Mouse (Mus musculus) CH12.LX (cell line): Measurements from ENCODE around the gene Ash1l. TPM values are rescaled to one million over a fixed set of nuclear protein-coding genes. Genes with fewer than 3 reads are reported as not detected.

Source experiments
- DNase-seq: peaks from one replicate; pipeline ENCODE4 v3.0.0-alpha.2; 2013; ENCODE audit errors: extremely low read depth
- H3K27ac ChIP-seq: 2 replicates; pipeline ENCODE4 v1.5.1; 2012; ENCODE audit warnings: low read depth, mild to moderate bottlenecking, control low read depth, moderate library complexity; ENCODE audit not compliant: insufficient read depth
- H3K27me3 ChIP-seq: replicated peaks from 2 replicates; pipeline ENCODE3; 2012; ENCODE audit warnings: inconsistent platforms
- H3K36me3 ChIP-seq, 2 experiments: replicated peaks in 1 of 2; 2 replicates each; pipeline versions ENCODE3 to v1.6.1; 2012; ENCODE audit warnings: inconsistent platforms in 1 of 2, low read length in 1 of 2, mild to moderate bottlenecking in 1 of 2, mixed read lengths in 1 of 2, moderate library complexity in 1 of 2; ENCODE audit not compliant: control insufficient read depth in 1 of 2, insufficient read depth in 1 of 2
- H3K4me1 ChIP-seq, 2 experiments: 2 replicates each; pipeline ENCODE4 v1.6.1; 2012; ENCODE audit warnings: inconsistent platforms in 1 of 2, moderate library complexity in 1 of 2; ENCODE audit not compliant: insufficient read depth in 2 of 2, control insufficient read depth in 1 of 2
- H3K4me2 ChIP-seq: 2 replicates; pipeline ENCODE4 v1.6.1; 2012; ENCODE audit warnings: low read depth, mild to moderate bottlenecking, control low read depth; ENCODE audit not compliant: poor library complexity, insufficient read depth, severe bottlenecking
- H3K4me3 ChIP-seq, 3 experiments: fragments of 150-350 bp in 1 of 3; sonication (generic) in 1 of 3; replicated peaks in 1 of 3; 2 replicates each; pipeline versions ENCODE3 to v1.5.1; 2011 to 2012; ENCODE audit warnings: low read depth in 2 of 3, low read length in 2 of 3, mild to moderate bottlenecking in 2 of 3, moderate library complexity in 2 of 3, control low read depth in 1 of 3, improper control_type of control experiment in 1 of 3, inconsistent platforms in 1 of 3, mixed read lengths in 1 of 3; ENCODE audit not compliant: poor library complexity in 1 of 3
- H3K79me2 ChIP-seq: replicated peaks from 2 replicates; pipeline ENCODE4 v1.6.1; 2012; ENCODE audit warnings: mild to moderate bottlenecking, moderate library complexity; ENCODE audit not compliant: control insufficient read depth, poor library complexity, insufficient read depth, severe bottlenecking; ENCODE audit errors: extremely low read depth
- H3K9ac ChIP-seq: 2 replicates; pipeline ENCODE4 v1.6.1; 2012; ENCODE audit warnings: low read depth, mild to moderate bottlenecking, control low read depth, moderate library complexity; ENCODE audit not compliant: insufficient read depth
- H3K9me3 ChIP-seq: replicated peaks from 2 replicates; pipeline ENCODE3; 2012; ENCODE audit warnings: low read length, inconsistent platforms, mixed read lengths
- BHLHE40 ChIP-seq: IDR thresholded peaks from 2 replicates; pipeline ENCODE4 v1.6.1; 2011; ENCODE audit warnings: mild to moderate bottlenecking, low read depth, low read length, improper control_type of control experiment
- CHD1 ChIP-seq: IDR thresholded peaks from 2 replicates; pipeline ENCODE4 v1.6.1; 2012; ENCODE audit warnings: low read depth, low read length, improper control_type of control experiment, inconsistent platforms
- CHD2 ChIP-seq: IDR thresholded peaks from 2 replicates; pipeline ENCODE4 v1.6.1; 2011; ENCODE audit warnings: low read length, improper control_type of control experiment
- CTCF ChIP-seq, 2 experiments: IDR thresholded peaks in 1 of 2; conservative IDR thresholded peaks in 1 of 2; 2 replicates each; pipeline ENCODE4 v1.5.1; 2011 to 2012; ENCODE audit warnings: low read depth in 2 of 2, low read length in 2 of 2, improper control_type of control experiment in 1 of 2, inconsistent platforms in 1 of 2, mild to moderate bottlenecking in 1 of 2, moderate library complexity in 1 of 2
- E2F4 ChIP-seq: IDR thresholded peaks from 2 replicates; pipeline ENCODE4 v1.6.1; 2011; ENCODE audit warnings: low read depth, low read length, improper control_type of control experiment; ENCODE audit not compliant: insufficient replicate concordance
- ELF1 ChIP-seq: IDR thresholded peaks from 2 replicates; pipeline ENCODE4 v1.6.1; 2014; ENCODE audit warnings: low read depth, mild to moderate bottlenecking, inconsistent platforms, low read length, improper control_type of control experiment
- EP300 ChIP-seq: IDR thresholded peaks from 2 replicates; pipeline ENCODE4 v1.6.1; 2011; ENCODE audit warnings: low read length, improper control_type of control experiment
- ETS1 ChIP-seq: conservative IDR thresholded peaks from 2 replicates; pipeline ENCODE4 v1.6.1; 2012; ENCODE audit warnings: low read depth, mild to moderate bottlenecking, inconsistent platforms, low read length, improper control_type of control experiment, moderate library complexity
- GABPA ChIP-seq: IDR thresholded peaks from 2 replicates; pipeline ENCODE4 v1.6.1; 2012; ENCODE audit warnings: low read depth, low read length, improper control_type of control experiment, inconsistent platforms; ENCODE audit not compliant: insufficient replicate concordance
- IRF4 ChIP-seq: IDR thresholded peaks from 2 replicates; pipeline ENCODE4 v1.6.1; 2014; ENCODE audit warnings: low read depth, mild to moderate bottlenecking, inconsistent platforms, low read length, improper control_type of control experiment
- JUN ChIP-seq: IDR thresholded peaks from 2 replicates; pipeline ENCODE4 v1.6.1; 2011; ENCODE audit warnings: low read depth, mild to moderate bottlenecking, low read length, improper control_type of control experiment, moderate library complexity; ENCODE audit not compliant: insufficient read depth
- JUND ChIP-seq: conservative IDR thresholded peaks from 2 replicates; pipeline ENCODE4 v1.6.1; 2011; ENCODE audit warnings: low read depth, low read length, improper control_type of control experiment
- KAT2A ChIP-seq: IDR thresholded peaks from 2 replicates; pipeline ENCODE4 v1.6.1; 2012; ENCODE audit warnings: low read length, improper control_type of control experiment, inconsistent platforms; ENCODE audit not compliant: insufficient replicate concordance
- MAFK ChIP-seq: IDR thresholded peaks from 2 replicates; pipeline ENCODE4 v1.6.1; 2011; ENCODE audit warnings: low read length, improper control_type of control experiment; ENCODE audit not compliant: insufficient replicate concordance
- MAX ChIP-seq: IDR thresholded peaks from 2 replicates; pipeline ENCODE4 v1.6.1; 2011; ENCODE audit warnings: low read length, improper control_type of control experiment
- MAZ ChIP-seq: IDR thresholded peaks from 2 replicates; pipeline ENCODE4 v1.6.1; 2012; ENCODE audit warnings: low read depth, mild to moderate bottlenecking, inconsistent platforms, low read length, improper control_type of control experiment, moderate library complexity
- MEF2A ChIP-seq: IDR thresholded peaks from 2 replicates; pipeline ENCODE4 v1.6.1; 2014; ENCODE audit warnings: low read depth, mild to moderate bottlenecking, inconsistent platforms, low read length, improper control_type of control experiment, borderline replicate concordance
- MXI1 ChIP-seq: IDR thresholded peaks from 2 replicates; pipeline ENCODE4 v1.6.1; 2011; ENCODE audit warnings: mild to moderate bottlenecking, low read depth, low read length, improper control_type of control experiment
- MYC ChIP-seq: IDR thresholded peaks from 2 replicates; pipeline ENCODE4 v1.6.1; 2011; ENCODE audit warnings: low read depth, mild to moderate bottlenecking, improper control_type of control experiment, low read length
- NELFE ChIP-seq: IDR thresholded peaks from 2 replicates; pipeline ENCODE4 v1.6.1; 2011; ENCODE audit warnings: low read depth, low read length, improper control_type of control experiment
- NRF1 ChIP-seq: IDR thresholded peaks from 2 replicates; pipeline ENCODE4 v1.6.1; 2014; ENCODE audit warnings: low read depth, mild to moderate bottlenecking, inconsistent platforms, low read length, improper control_type of control experiment, moderate library complexity
- PAX5 ChIP-seq: IDR thresholded peaks from 2 replicates; pipeline ENCODE4 v1.6.1; 2012; ENCODE audit warnings: low read length, inconsistent platforms, mixed read lengths
- POLR2A ChIP-seq: IDR thresholded peaks from 2 replicates; pipeline ENCODE4 v1.6.1; 2011; ENCODE audit warnings: low read depth, mild to moderate bottlenecking, improper control_type of control experiment, low read length
- POLR2AphosphoS2 ChIP-seq: IDR thresholded peaks from 2 replicates; pipeline ENCODE4 v1.6.1; 2011; ENCODE audit warnings: low read depth, low read length, improper control_type of control experiment
- RAD21 ChIP-seq: IDR thresholded peaks from 2 replicates; pipeline ENCODE4 v1.6.1; 2011; ENCODE audit warnings: low read depth, mild to moderate bottlenecking, low read length, improper control_type of control experiment, moderate library complexity
- RCOR1 ChIP-seq: conservative IDR thresholded peaks from 2 replicates; pipeline ENCODE4 v1.6.1; 2012; ENCODE audit warnings: low read depth, mild to moderate bottlenecking, inconsistent platforms, low read length, improper control_type of control experiment
- SMC3 ChIP-seq: IDR thresholded peaks from 2 replicates; pipeline ENCODE4 v1.6.1; 2011; ENCODE audit warnings: low read depth, low read length, improper control_type of control experiment
- TBP ChIP-seq: conservative IDR thresholded peaks from 2 replicates; pipeline ENCODE4 v1.6.1; 2011; ENCODE audit warnings: low read depth, low read length, improper control_type of control experiment
- TCF12 ChIP-seq: IDR thresholded peaks from 2 replicates; pipeline ENCODE4 v1.6.1; 2014; ENCODE audit warnings: low read depth, mild to moderate bottlenecking, inconsistent platforms, low read length, improper control_type of control experiment
- UBTF ChIP-seq: IDR thresholded peaks from 2 replicates; pipeline ENCODE4 v1.6.1; 2012; ENCODE audit warnings: low read depth, mild to moderate bottlenecking, inconsistent platforms, low read length, improper control_type of control experiment, moderate library complexity
- USF1 ChIP-seq: IDR thresholded peaks from 2 replicates; pipeline ENCODE4 v1.6.1; 2014; ENCODE audit warnings: low read depth, mild to moderate bottlenecking, inconsistent platforms, low read length, improper control_type of control experiment
- USF2 ChIP-seq: conservative IDR thresholded peaks from 2 replicates; pipeline ENCODE4 v1.6.1; 2011; ENCODE audit warnings: low read depth, low read length, improper control_type of control experiment
- ZC3H11A ChIP-seq: IDR thresholded peaks from 2 replicates; pipeline ENCODE4 v1.6.1; 2012; ENCODE audit warnings: low read depth, mild to moderate bottlenecking, inconsistent platforms, low read length, improper control_type of control experiment
- ZKSCAN1 ChIP-seq: IDR thresholded peaks from 2 replicates; pipeline ENCODE4 v1.6.1; 2012; ENCODE audit warnings: low read depth, inconsistent platforms, low read length, improper control_type of control experiment, borderline replicate concordance
- ZMIZ1 ChIP-seq: IDR thresholded peaks from 2 replicates; pipeline ENCODE4 v1.6.1; 2012; ENCODE audit warnings: low read depth, mild to moderate bottlenecking, inconsistent platforms, low read length, improper control_type of control experiment
- ZNF384 ChIP-seq: IDR thresholded peaks from 2 replicates; pipeline ENCODE4 v1.6.1; 2012; ENCODE audit warnings: low read depth, low read length, improper control_type of control experiment, inconsistent platforms
- dilution Hi-C: fragments of 300-500 bp; cut with MboI; formaldehyde crosslinking; loops from 2 replicates; pipeline ENCODE4 v1.14.3; 2020; ENCODE audit warnings: low sequenced_read_pairs; ENCODE audit not compliant: extremely low pct_unique_long_range_greater_than_20kb, extremely low pct_ligation_motif_present
- in situ Hi-C: fragments of 300-500 bp; cut with MboI; formaldehyde crosslinking; loops from 3 replicates; pipeline ENCODE4 v1.14.3; 2019; ENCODE audit warnings: low sequenced_read_pairs, low pct_ligation_motif_present, low pct_unique_long_range_greater_than_20kb, mixed read lengths
- polyA plus RNA-seq: library from polyadenylated mRNA; unstranded; fragments of >175 nt; gene quantifications from 2 replicates; pipeline ENCODE4 v1.2.1, GENCODE M21; 2012; ENCODE audit warnings: low read depth; ENCODE audit not compliant: insufficient read length
- total RNA-seq, 2 experiments: library from RNA; depleted of rRNA; stranded (reverse); fragments of 300-350 nt in 1 of 2; fragments of >200 nt in 1 of 2; gene quantifications; 2 replicates each; pipeline ENCODE4 v1.2.3; 2012 to 2014

The Ash1l gene
- total and polyA plus RNA-seq, 3 experiments: 2.9 to 9.7 (median 5.8) TPM

DNA sequence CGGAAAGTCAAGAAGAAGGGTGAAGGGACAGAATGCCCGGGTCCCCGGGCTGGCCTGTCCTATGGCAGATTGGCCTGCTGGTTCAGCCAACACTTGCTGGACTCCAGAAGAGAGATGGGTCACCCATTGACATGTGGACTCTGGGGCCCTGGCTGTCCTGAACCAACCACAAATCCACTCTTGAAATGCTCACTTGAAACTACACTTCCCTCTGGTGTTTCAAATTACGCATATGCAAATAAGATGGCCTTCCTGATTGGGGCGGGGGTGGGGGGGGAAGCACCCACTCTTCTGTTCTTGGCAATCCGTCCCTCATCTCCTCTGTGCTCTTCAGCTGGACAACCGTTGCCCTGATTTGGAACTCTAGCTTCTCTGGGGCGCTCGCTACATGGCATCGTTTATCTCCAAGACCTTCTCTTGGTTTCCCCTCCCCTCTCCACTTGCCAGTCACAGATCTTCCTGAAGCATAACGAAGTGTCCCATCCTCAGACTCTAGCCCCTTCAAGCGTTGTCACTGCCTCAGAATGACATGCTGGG lies 134.3 kb downstream of the Ash1l start (continued):
- no peak; the same call in 1 of the 2 replicates for TF ChIP-seq POLR2A
- TF ChIP-seq MYC: peak; percentile 46; the same call in 1 of the 2 replicates
- 0 out of 2 replicates have a peak, but pooled peaks have one; percentile 15 for TF ChIP-seq MAZ
- peak; percentile 26 for TF ChIP-seq ELF1

DNA sequence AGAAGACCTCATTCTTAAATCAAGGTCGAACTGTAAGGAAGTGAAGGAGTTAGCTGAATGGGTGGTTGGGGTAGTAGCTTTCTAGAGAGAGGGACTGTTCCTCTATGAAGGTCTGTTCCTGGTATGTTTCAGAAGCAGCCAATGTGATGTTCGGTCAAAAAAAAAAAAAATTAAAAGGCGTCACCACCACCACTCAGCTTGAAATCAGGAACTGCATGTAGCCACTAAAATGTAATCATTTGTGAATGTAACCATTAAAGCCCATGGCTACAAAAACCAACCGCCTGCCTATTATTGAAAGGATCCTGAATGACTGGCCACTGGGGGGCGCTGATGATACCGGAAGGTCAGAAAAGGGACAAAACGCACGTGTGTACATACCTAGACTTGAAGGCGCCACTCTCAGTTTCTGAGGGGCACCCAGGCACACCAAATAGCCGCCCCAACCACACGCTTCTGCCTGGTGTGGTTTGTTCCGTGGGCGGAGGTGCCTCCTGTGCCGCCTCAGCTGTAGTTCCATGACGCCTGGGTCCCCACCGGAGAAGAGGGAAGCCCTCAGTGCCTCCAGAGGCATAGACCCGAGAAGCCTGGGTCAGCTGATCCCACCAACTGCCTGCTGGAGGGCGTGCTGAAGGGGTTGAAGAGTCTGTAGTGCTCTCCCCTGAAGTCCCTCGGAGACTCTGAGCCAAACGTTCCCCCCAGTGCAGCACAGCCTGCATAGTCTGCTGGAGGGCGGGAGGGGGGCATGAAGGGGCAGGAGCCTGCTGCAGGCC lies 137.1 kb downstream of the Ash1l start:
- dilution Hi-C loops (no loop called here), in situ Hi-C loops (no loop called here)
- peaks cover 0 to 8% of the 10 kb centered on the region in 2 experiments for H3K36me3 ChIP-seq
- no peaks in the 10 kb centered on the region for H3K79me2 ChIP-seq
- peak overlapping the region; percentile 67 for H3K4me2 ChIP-seq
- no peak overlapping the region for H3K9ac ChIP-seq
- H3K27me3 ChIP-seq: peaks cover 2% of the 10 kb centered on the region
- peak overlapping the region in 1 of 3 experiments; percentile 1 for H3K4me3 ChIP-seq
- peak overlapping the region; percentile 26; the same call in 1 of the 2 replicates for H3K27ac ChIP-seq
- peak; percentile 91 for DNase-seq
- peaks cover 32 to 73% of the 10 kb centered on the region in 2 experiments for H3K4me1 ChIP-seq
- no peaks in the 10 kb centered on the region for H3K9me3 ChIP-seq
- TF ChIP-seq MXI1: peak; percentile 98
- no peak for TF ChIP-seq PAX5
- no peak for TF ChIP-seq E2F4
- no peak for TF ChIP-seq USF1
- no peak for TF ChIP-seq TBP
- no peak for TF ChIP-seq ZKSCAN1
- TF ChIP-seq CHD1: no peak
- TF ChIP-seq MEF2A: peak; percentile 72
- no peak for TF ChIP-seq CHD2
- TF ChIP-seq NELFE: no peak
- TF ChIP-seq IRF4: peak; percentile 74
- TF ChIP-seq MAZ: peak; percentile 57; the same call in 1 of the 2 replicates
- TF ChIP-seq RAD21: peak; percentile 25
- TF ChIP-seq CTCF (conservative IDR thresholded peaks at IDR 0.05 in 1 of 2, IDR thresholded peaks at IDR 0.05 in 1 of 2; ENCODE audit: low read depth in 2 of 2, low read length in 2 of 2): peak; percentile 45 to 90; a peak in 3 of 4 replicates
- TF ChIP-seq GABPA: no peak
- TF ChIP-seq TCF12: peak; percentile 64
- peak; percentile 52 for TF ChIP-seq ZNF384
- peak; percentile 99 for TF ChIP-seq BHLHE40
- peak; percentile 86 for TF ChIP-seq ETS1
- peak; percentile 40 for TF ChIP-seq SMC3
- TF ChIP-seq EP300: no peak
- no peak for TF ChIP-seq ZMIZ1
- TF ChIP-seq USF2: no peak
- no peak for TF ChIP-seq JUN
- TF ChIP-seq MAFK: no peak
- TF ChIP-seq NRF1: no peak
- TF ChIP-seq KAT2A: no peak
- peak; percentile 99 for TF ChIP-seq MAX
- TF ChIP-seq MYC: peak; percentile 98
- TF ChIP-seq ZC3H11A: no peak
- peak; percentile 64; the same call in 1 of the 2 replicates for TF ChIP-seq UBTF
- TF ChIP-seq POLR2AphosphoS2: no peak
- TF ChIP-seq RCOR1: no peak
- no peak for TF ChIP-seq JUND
